Mouse (Mus musculus) CH12.LX (cell line): ENCODE measurements around the gene Abhd12. TPM values are rescaled to one million over a fixed set of nuclear protein-coding genes. Genes with fewer than 3 reads are reported as not detected.
A peak's percentile ranks its signal among the peaks of the same experiment; 100 is the strongest.

ENCODE experiments used
- DNase-seq: peaks from one replicate; pipeline ENCODE4 v3.0.0-alpha.2; 2013; ENCODE audit errors: extremely low read depth
- H3K27ac ChIP-seq: 2 replicates; pipeline ENCODE4 v1.5.1; 2012; ENCODE audit warnings: low read depth, mild to moderate bottlenecking, control low read depth, moderate library complexity; ENCODE audit not compliant: insufficient read depth
- H3K27me3 ChIP-seq: replicated peaks from 2 replicates; pipeline ENCODE3; 2012; ENCODE audit warnings: inconsistent platforms
- H3K36me3 ChIP-seq, 2 experiments: replicated peaks in 1 of 2; 2 replicates each; pipeline versions ENCODE3 to v1.6.1; 2012; ENCODE audit warnings: inconsistent platforms in 1 of 2, low read length in 1 of 2, mild to moderate bottlenecking in 1 of 2, mixed read lengths in 1 of 2, moderate library complexity in 1 of 2; ENCODE audit not compliant: control insufficient read depth in 1 of 2, insufficient read depth in 1 of 2
- H3K4me1 ChIP-seq, 2 experiments: 2 replicates each; pipeline ENCODE4 v1.6.1; 2012; ENCODE audit warnings: inconsistent platforms in 1 of 2, moderate library complexity in 1 of 2; ENCODE audit not compliant: insufficient read depth in 2 of 2, control insufficient read depth in 1 of 2
- H3K4me2 ChIP-seq: 2 replicates; pipeline ENCODE4 v1.6.1; 2012; ENCODE audit warnings: low read depth, mild to moderate bottlenecking, control low read depth; ENCODE audit not compliant: poor library complexity, insufficient read depth, severe bottlenecking
- H3K4me3 ChIP-seq, 3 experiments: fragments of 150-350 bp in 1 of 3; sonication (generic) in 1 of 3; replicated peaks in 1 of 3; 2 replicates each; pipeline versions ENCODE3 to v1.5.1; 2011 to 2012; ENCODE audit warnings: low read depth in 2 of 3, low read length in 2 of 3, mild to moderate bottlenecking in 2 of 3, moderate library complexity in 2 of 3, control low read depth in 1 of 3, improper control_type of control experiment in 1 of 3, inconsistent platforms in 1 of 3, mixed read lengths in 1 of 3; ENCODE audit not compliant: poor library complexity in 1 of 3
- H3K79me2 ChIP-seq: replicated peaks from 2 replicates; pipeline ENCODE4 v1.6.1; 2012; ENCODE audit warnings: mild to moderate bottlenecking, moderate library complexity; ENCODE audit not compliant: control insufficient read depth, poor library complexity, insufficient read depth, severe bottlenecking; ENCODE audit errors: extremely low read depth
- H3K9ac ChIP-seq: 2 replicates; pipeline ENCODE4 v1.6.1; 2012; ENCODE audit warnings: low read depth, mild to moderate bottlenecking, control low read depth, moderate library complexity; ENCODE audit not compliant: insufficient read depth
- H3K9me3 ChIP-seq: replicated peaks from 2 replicates; pipeline ENCODE3; 2012; ENCODE audit warnings: low read length, inconsistent platforms, mixed read lengths
- CHD1 ChIP-seq: IDR thresholded peaks from 2 replicates; pipeline ENCODE4 v1.6.1; 2012; ENCODE audit warnings: low read depth, low read length, improper control_type of control experiment, inconsistent platforms
- CTCF ChIP-seq, 2 experiments: IDR thresholded peaks in 1 of 2; conservative IDR thresholded peaks in 1 of 2; 2 replicates each; pipeline ENCODE4 v1.5.1; 2011 to 2012; ENCODE audit warnings: low read depth in 2 of 2, low read length in 2 of 2, improper control_type of control experiment in 1 of 2, inconsistent platforms in 1 of 2, mild to moderate bottlenecking in 1 of 2, moderate library complexity in 1 of 2
- ETS1 ChIP-seq: conservative IDR thresholded peaks from 2 replicates; pipeline ENCODE4 v1.6.1; 2012; ENCODE audit warnings: low read depth, mild to moderate bottlenecking, inconsistent platforms, low read length, improper control_type of control experiment, moderate library complexity
- HCFC1 ChIP-seq: IDR thresholded peaks from 2 replicates; pipeline ENCODE4 v1.6.1; 2012; ENCODE audit warnings: low read depth, mild to moderate bottlenecking, inconsistent platforms, low read length, improper control_type of control experiment
- JUND ChIP-seq: conservative IDR thresholded peaks from 2 replicates; pipeline ENCODE4 v1.6.1; 2011; ENCODE audit warnings: low read depth, low read length, improper control_type of control experiment
- KAT2A ChIP-seq: IDR thresholded peaks from 2 replicates; pipeline ENCODE4 v1.6.1; 2012; ENCODE audit warnings: low read length, improper control_type of control experiment, inconsistent platforms; ENCODE audit not compliant: insufficient replicate concordance
- MEF2A ChIP-seq: IDR thresholded peaks from 2 replicates; pipeline ENCODE4 v1.6.1; 2014; ENCODE audit warnings: low read depth, mild to moderate bottlenecking, inconsistent platforms, low read length, improper control_type of control experiment, borderline replicate concordance
- MYC ChIP-seq: IDR thresholded peaks from 2 replicates; pipeline ENCODE4 v1.6.1; 2011; ENCODE audit warnings: low read depth, mild to moderate bottlenecking, improper control_type of control experiment, low read length
- PAX5 ChIP-seq: IDR thresholded peaks from 2 replicates; pipeline ENCODE4 v1.6.1; 2012; ENCODE audit warnings: low read length, inconsistent platforms, mixed read lengths
- RAD21 ChIP-seq: IDR thresholded peaks from 2 replicates; pipeline ENCODE4 v1.6.1; 2011; ENCODE audit warnings: low read depth, mild to moderate bottlenecking, low read length, improper control_type of control experiment, moderate library complexity
- SIN3A ChIP-seq: IDR thresholded peaks from 2 replicates; pipeline ENCODE4 v1.6.1; 2012; ENCODE audit warnings: low read length, improper control_type of control experiment, inconsistent platforms
- SMC3 ChIP-seq: IDR thresholded peaks from 2 replicates; pipeline ENCODE4 v1.6.1; 2011; ENCODE audit warnings: low read depth, low read length, improper control_type of control experiment
- TBP ChIP-seq: conservative IDR thresholded peaks from 2 replicates; pipeline ENCODE4 v1.6.1; 2011; ENCODE audit warnings: low read depth, low read length, improper control_type of control experiment
- USF1 ChIP-seq: IDR thresholded peaks from 2 replicates; pipeline ENCODE4 v1.6.1; 2014; ENCODE audit warnings: low read depth, mild to moderate bottlenecking, inconsistent platforms, low read length, improper control_type of control experiment
- ZNF384 ChIP-seq: IDR thresholded peaks from 2 replicates; pipeline ENCODE4 v1.6.1; 2012; ENCODE audit warnings: low read depth, low read length, improper control_type of control experiment, inconsistent platforms
- dilution Hi-C: fragments of 300-500 bp; cut with MboI; formaldehyde crosslinking; loops from 2 replicates; pipeline ENCODE4 v1.14.3; 2020; ENCODE audit warnings: low sequenced_read_pairs; ENCODE audit not compliant: extremely low pct_unique_long_range_greater_than_20kb, extremely low pct_ligation_motif_present
- in situ Hi-C: fragments of 300-500 bp; cut with MboI; formaldehyde crosslinking; loops from 3 replicates; pipeline ENCODE4 v1.14.3; 2019; ENCODE audit warnings: low sequenced_read_pairs, low pct_ligation_motif_present, low pct_unique_long_range_greater_than_20kb, mixed read lengths
- polyA plus RNA-seq: library from polyadenylated mRNA; unstranded; fragments of >175 nt; gene quantifications from 2 replicates; pipeline ENCODE4 v1.2.1, GENCODE M21; 2012; ENCODE audit warnings: low read depth; ENCODE audit not compliant: insufficient read length
- total RNA-seq, 2 experiments: library from RNA; depleted of rRNA; stranded (reverse); fragments of 300-350 nt in 1 of 2; fragments of >200 nt in 1 of 2; gene quantifications; 2 replicates each; pipeline ENCODE4 v1.2.3; 2012 to 2014

Abhd12 gene
- total and polyA plus RNA-seq, 3 experiments, result 43.6 to 51.5 (median 51.3) TPM

DNA sequence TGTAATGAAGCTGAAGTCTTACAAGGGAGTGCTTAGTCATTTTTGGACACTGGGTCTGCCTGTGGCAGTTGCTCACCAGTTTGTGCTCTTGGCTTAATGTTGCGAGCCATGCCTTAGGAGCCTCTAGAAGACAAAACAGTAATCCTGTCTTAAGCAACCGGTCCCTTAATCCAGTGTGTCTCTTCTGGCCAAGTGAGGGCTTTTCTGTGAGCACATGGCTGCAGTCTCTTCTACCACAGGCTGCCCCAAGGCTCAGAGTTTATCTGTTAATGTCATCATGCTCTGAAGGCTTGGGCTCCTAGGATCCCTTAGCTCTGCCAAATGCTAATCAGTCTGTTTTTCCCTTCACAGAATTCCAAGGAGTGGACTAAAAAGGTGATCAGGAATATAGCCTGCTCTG, 74.5 kb downstream of the Abhd12 start:
- DNase-seq, result no peak
- H3K27me3 ChIP-seq, result no peaks in the 10 kb centered on the region

DNA sequence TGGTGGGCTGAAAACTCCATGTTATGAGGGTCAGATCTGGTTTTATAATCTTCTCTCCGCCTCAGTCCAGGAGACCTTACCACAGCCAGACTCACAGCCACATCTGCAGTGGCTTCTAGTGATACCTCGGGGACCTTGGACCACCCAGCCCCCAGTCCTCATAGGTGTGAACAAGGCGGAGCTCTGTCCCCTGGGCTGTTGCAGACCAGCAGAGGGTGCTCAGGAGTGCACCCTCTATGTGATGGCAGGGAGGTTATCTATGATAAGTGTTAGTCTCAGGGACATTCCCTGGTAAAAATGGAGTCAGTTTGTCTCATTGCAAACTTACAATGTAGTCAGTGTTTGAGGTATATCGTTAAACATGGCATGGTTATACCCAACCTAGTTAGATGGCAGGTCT, 75.9 kb downstream of the Abhd12 start:
- Histone ChIP-seq H3K4me1 (peaks cover 24 to 42% of the 10 kb centered on the region in 2 experiments), H3K4me2 (no peak overlapping the region), H3K27me3 (no peaks in the 10 kb centered on the region), H3K9me3 (no peaks in the 10 kb centered on the region), H3K36me3 (peaks cover 59 to 97% of the 10 kb centered on the region in 2 experiments), H3K27ac (peak overlapping the region; percentile 15; the same call in 1 of the 2 replicates), H3K9ac (no peak overlapping the region), H3K4me3 (no peak overlapping the region), H3K79me2 (no peaks in the 10 kb centered on the region)
- TF ChIP-seq SMC3 (peak; percentile 57), CTCF (conservative IDR thresholded peaks at IDR 0.05 in 1 of 2, IDR thresholded peaks at IDR 0.05 in 1 of 2; ENCODE audit: low read depth in 2 of 2, low read length in 2 of 2) (peak in 1 of 2 experiments; percentile 51; a peak in 2 of 4 replicates), SIN3A (no peak), RAD21 (peak; percentile 22)
- DNase-seq, result no peak
- in situ Hi-C loops, result loop anchor here (25.0 kb wide), 1 partner anchor 184 kb away; no protein-coding TSS in a partner anchor
- dilution Hi-C loops, result no loop called here

More for the DNA sequence above, 74.5 kb downstream of the Abhd12 start:
- no peak overlapping the region for H3K4me3 ChIP-seq
- peak overlapping the region; percentile 83; the same call in 1 of the 2 replicates for H3K27ac ChIP-seq
- H3K9ac ChIP-seq, result no peak overlapping the region
- peaks cover 24 to 42% of the 10 kb centered on the region in 2 experiments for H3K4me1 ChIP-seq
- H3K9me3 ChIP-seq, result no peaks in the 10 kb centered on the region
- H3K4me2 ChIP-seq, result no peak overlapping the region
- no peak for TF ChIP-seq ZNF384
- no peak for TF ChIP-seq MYC
- no peak for TF ChIP-seq RAD21
- TF ChIP-seq MEF2A, result no peak
- no peak for TF ChIP-seq JUND
- no peak for TF ChIP-seq TBP
- no peak for TF ChIP-seq KAT2A
- TF ChIP-seq HCFC1, result no peak
- no peak for TF ChIP-seq SMC3
- H3K79me2 ChIP-seq, result no peaks in the 10 kb centered on the region
- dilution Hi-C loops, result no loop called here
- peaks cover 59 to 98% of the 10 kb centered on the region in 2 experiments for H3K36me3 ChIP-seq
- in situ Hi-C loops, result loop anchor here (25.0 kb wide), 1 partner anchor 182 kb away; no protein-coding TSS in a partner anchor

DNA sequence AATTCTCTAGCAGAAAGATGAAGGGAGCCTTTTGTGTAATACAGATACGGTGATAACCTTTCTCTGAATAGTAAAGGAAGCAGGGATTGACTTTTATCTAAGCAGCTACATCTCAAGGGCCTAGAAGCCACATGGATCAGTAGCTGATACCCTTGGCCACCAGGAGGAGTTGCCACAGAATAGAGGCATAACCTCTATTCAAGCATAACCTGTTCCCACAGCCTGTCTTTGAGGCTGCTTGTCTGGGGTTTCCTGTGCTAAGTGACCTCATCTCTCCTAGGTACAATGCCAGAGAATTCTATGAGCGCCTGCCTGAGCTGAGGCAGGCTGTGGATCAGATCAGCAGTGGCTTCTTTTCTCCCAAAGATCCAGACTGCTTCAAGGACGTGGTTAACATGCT, 76.4 kb downstream of the Abhd12 start:
- Histone ChIP-seq H3K27ac (peak overlapping the region; percentile 15; the same call in 1 of the 2 replicates), H3K9me3 (no peaks in the 10 kb centered on the region), H3K36me3 (peaks cover 56 to 97% of the 10 kb centered on the region in 2 experiments), H3K9ac (no peak overlapping the region), H3K4me2 (no peak overlapping the region), H3K4me3 (no peak overlapping the region), H3K27me3 (no peaks in the 10 kb centered on the region), H3K4me1 (peaks cover 24 to 42% of the 10 kb centered on the region in 2 experiments), H3K79me2 (no peaks in the 10 kb centered on the region)
- peak; percentile 54 for DNase-seq
- in situ Hi-C loops, result loop anchor here (25.0 kb wide), 1 partner anchor 184 kb away; no protein-coding TSS in a partner anchor
- dilution Hi-C loops, result no loop called here
- TF ChIP-seq CTCF (conservative IDR thresholded peaks at IDR 0.05 in 1 of 2, IDR thresholded peaks at IDR 0.05 in 1 of 2; ENCODE audit: low read depth in 2 of 2, low read length in 2 of 2), result peak in 1 of 2 experiments; percentile 55; a peak in 2 of 4 replicates
- TF ChIP-seq ETS1, result no peak
- TF ChIP-seq SMC3, result peak; percentile 66
- TF ChIP-seq USF1, result no peak
- no peak for TF ChIP-seq CHD1
- no peak for TF ChIP-seq PAX5
- peak; percentile 28 for TF ChIP-seq RAD21
